Mouse (Mus musculus): ENCODE results near the gene Lhx8.

The Lhx8 gene

DNA sequence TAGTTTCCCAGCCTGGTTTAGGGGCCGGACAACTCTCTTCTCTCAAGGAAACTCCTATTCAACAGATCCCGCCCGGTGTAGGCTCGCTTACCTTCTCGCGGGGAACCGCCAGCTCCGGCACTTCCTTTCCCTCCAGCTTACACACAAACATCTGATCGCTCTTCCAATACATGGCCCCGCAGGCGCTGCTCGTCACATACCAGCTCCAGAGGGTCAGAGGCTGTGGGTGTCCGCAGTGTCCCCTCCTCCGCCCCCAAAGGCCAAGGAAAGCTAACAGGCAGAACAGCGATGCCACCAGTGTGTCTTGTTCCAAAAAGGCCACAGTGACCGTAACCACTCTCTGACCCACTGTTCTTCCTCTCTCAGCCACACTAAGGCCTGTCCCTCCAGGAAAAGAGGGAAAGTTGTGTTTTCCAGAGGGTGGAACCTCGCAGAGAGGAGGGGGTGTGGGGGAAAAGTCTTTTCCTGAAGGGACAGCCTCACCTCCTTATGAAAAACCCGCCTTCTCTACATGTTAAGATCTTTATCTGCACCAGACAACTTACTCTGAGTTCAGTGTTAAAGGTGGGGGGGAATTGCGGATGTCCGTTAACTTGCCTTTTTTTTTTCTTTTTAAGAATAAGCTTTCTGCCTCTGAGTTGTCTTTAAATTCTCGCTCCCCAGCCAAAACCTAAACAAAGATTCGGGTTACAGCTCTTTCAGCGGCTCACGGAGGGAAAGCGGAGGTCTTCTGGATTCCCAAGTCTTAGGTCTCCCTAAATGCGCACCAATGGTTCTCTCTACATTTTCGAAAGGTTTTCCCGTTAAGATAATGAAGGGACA, at the start of gene Lhx8:
Gene Lhx8 (minus strand): TSS at position 479 of the 822 bp plus-strand sequence.
- no peak for DNase-seq (ENCODE audit: low spot score)

- DNase-seq (ENCODE audit: low spot score) = no peak
Observed at GRCm38 (mm10) chr3:154373536-154373935, 43.1 kb upstream of the Lhx8 start.

- DNase-seq (ENCODE audit: low spot score) = no peak
Observed at GRCm38 (mm10) chr3:154372688-154373087, 42.2 kb upstream of the Lhx8 start.

DNA sequence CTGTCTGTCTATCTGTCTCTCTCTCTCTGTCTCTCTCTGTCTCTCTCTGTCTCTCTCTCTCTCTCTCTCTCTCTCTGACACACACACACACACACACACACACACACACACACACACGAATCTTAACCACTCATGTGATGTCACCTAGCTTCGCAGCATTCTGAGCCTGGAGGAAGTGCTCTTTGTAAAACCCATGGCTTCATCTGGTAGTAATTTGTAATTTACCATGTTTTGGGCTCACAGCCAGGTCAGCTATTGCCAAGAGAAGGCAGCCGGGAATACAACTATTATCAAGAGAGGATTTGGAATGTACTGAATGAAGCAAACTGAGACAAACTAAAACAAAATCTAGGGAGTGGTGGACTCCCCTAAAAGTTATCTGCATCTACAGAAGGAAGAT, 36.9 kb upstream of the Lhx8 start:
- DNase-seq (ENCODE audit: low spot score) = no peak

GRCm38 (mm10) chr3:154364604-154365209, 34.2 kb upstream of the Lhx8 start:
- DNase-seq (ENCODE audit: low spot score) = peak; percentile 4

- no peak for DNase-seq (ENCODE audit: low spot score)
Observed at GRCm38 (mm10) chr3:154363507-154363906, 33.0 kb upstream of the Lhx8 start.

GRCm38 (mm10) chr3:154359231-154359630, 28.8 kb upstream of the Lhx8 start:
- no peak for DNase-seq (ENCODE audit: low spot score)

GRCm38 (mm10) chr3:154340294-154340914, 9.9 kb upstream of the Lhx8 start:
- DNase-seq (ENCODE audit: low spot score) = no peak

- DNase-seq (ENCODE audit: low spot score) = no peak
Observed at GRCm38 (mm10) chr3:154339649-154340260, 9.3 kb upstream of the Lhx8 start.

- DNase-seq (ENCODE audit: low spot score) = no peak
Observed at GRCm38 (mm10) chr3:154334806-154335205, 4.3 kb upstream of the Lhx8 start.

GRCm38 (mm10) chr3:154333401-154333999, 3.0 kb upstream of the Lhx8 start:
- DNase-seq (ENCODE audit: low spot score) = no peak

GRCm38 (mm10) chr3:154332941-154333340, 2.5 kb upstream of the Lhx8 start:
- no peak for DNase-seq (ENCODE audit: low spot score)

GRCm38 (mm10) chr3:154332213-154332530, 1.7 kb upstream of the Lhx8 start:
- DNase-seq (ENCODE audit: low spot score) = no peak

- no peak for DNase-seq (ENCODE audit: low spot score)
Observed at GRCm38 (mm10) chr3:154331506-154332212, 1.2 kb upstream of the Lhx8 start.

DNA sequence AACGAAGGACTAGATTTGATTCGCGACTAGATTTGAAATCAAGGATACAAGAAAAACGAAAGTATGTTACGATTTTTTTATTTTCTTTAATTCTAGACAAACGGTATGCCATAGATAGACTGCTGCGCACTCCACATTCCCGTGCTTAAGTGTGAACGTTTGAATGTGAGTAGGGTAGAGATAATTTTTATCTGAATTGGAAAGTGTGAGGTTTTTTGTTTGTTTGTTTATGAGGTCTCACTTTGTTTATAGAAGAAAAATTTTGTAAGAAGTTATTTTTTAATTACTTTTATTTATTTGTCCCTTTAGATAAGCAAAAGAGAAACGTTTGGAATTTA, 513 bp upstream of the Lhx8 start:
- no peak for DNase-seq (ENCODE audit: low spot score)

GRCm38 (mm10) chr3:154329323-154330180, 907 bp downstream of the Lhx8 start:
- no peak for DNase-seq (ENCODE audit: low spot score)

DNA sequence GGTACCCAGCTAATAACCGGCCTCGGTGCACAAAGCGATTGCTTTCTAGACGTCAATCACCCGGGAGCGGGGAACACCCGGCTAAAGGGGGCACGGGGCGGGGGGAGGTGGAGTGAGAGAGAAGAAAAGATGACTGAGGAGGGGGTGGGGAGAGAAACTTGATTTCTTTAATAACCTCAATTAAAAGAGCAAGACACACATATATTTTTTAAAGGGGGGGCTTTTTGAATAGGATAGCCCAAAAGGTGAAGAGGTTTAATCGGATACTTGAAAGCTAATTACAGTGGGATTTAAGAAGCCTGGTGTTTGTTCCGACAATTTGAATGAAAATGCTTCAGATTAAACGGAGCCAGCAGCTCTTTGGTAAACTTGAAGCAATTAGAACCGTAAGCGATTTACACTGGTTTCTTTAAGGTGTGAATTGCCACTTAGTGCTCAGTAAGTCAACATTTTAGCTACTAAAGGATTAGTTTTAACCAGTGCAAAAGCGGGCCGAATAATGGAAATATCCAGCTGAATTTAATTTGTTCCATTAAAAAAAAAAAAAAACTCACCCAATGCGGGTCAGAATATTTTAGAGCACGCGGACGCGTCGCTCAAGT, 1.6 kb downstream of the Lhx8 start:
- DNase-seq (ENCODE audit: low spot score) = no peak

- DNase-seq (ENCODE audit: low spot score) = no peak
Observed at GRCm38 (mm10) chr3:154327883-154328720, 2.4 kb downstream of the Lhx8 start.

GRCm38 (mm10) chr3:154327110-154327882, 3.2 kb downstream of the Lhx8 start:
- DNase-seq (ENCODE audit: low spot score) = no peak
